Mouse (Mus musculus) G1E (cell line): ENCODE data around the gene Myo5a.

Experiments used
- CTCF ChIP-seq: IDR thresholded peaks from 2 replicates; pipeline ENCODE4 v1.5.1; 2012; ENCODE audit warnings: low read depth, low read length, inconsistent platforms, mixed read lengths
- GATA2 ChIP-seq: IDR thresholded peaks from 2 replicates; pipeline ENCODE4 v1.6.1; 2012; ENCODE audit warnings: low read depth, low read length, inconsistent platforms, borderline replicate concordance
- TAL1 ChIP-seq: conservative IDR thresholded peaks from 2 replicates; pipeline ENCODE4 v1.6.1; 2012; ENCODE audit warnings: low read depth, low read length, inconsistent platforms, mixed read lengths

- TF ChIP-seq CTCF, result no peak
- TF ChIP-seq GATA2, result no peak
- TF ChIP-seq TAL1, result no peak
These were observed 183.0 kb downstream of the Myo5a start for GRCm38 (mm10) chr9:75253766-75254165.
